Mouse (Mus musculus) right cerebral cortex, postnatal 4 days (tissue): Measurements from ENCODE around the gene Pgpep1l.

ENCODE experiments used
- DNase-seq: peaks from one replicate; pipeline ENCODE4 v3.0.0-alpha.2; 2022

The Pgpep1l gene

GRCm38 (mm10) chr7:68211883-68212282 lies 52.1 kb downstream of the Pgpep1l start:
- no peak for DNase-seq

GRCm38 (mm10) chr7:68210417-68210816 lies 53.6 kb downstream of the Pgpep1l start:
- no peak for DNase-seq

- DNase-seq = no peak
Observed at GRCm38 (mm10) chr7:68209039-68209438, 55.0 kb downstream of the Pgpep1l start.

- no peak for DNase-seq
Observed at GRCm38 (mm10) chr7:68205776-68206427, 58.1 kb downstream of the Pgpep1l start.

GRCm38 (mm10) chr7:68199609-68200008 lies 64.4 kb downstream of the Pgpep1l start:
- no peak for DNase-seq

GRCm38 (mm10) chr7:68193958-68194695 lies 69.9 kb downstream of the Pgpep1l start:
- DNase-seq = no peak

GRCm38 (mm10) chr7:68189691-68190456 lies 74.2 kb downstream of the Pgpep1l start:
- DNase-seq = no peak

GRCm38 (mm10) chr7:68189211-68189610 lies 74.8 kb downstream of the Pgpep1l start:
- no peak for DNase-seq
